In the genomic region with DNA sequence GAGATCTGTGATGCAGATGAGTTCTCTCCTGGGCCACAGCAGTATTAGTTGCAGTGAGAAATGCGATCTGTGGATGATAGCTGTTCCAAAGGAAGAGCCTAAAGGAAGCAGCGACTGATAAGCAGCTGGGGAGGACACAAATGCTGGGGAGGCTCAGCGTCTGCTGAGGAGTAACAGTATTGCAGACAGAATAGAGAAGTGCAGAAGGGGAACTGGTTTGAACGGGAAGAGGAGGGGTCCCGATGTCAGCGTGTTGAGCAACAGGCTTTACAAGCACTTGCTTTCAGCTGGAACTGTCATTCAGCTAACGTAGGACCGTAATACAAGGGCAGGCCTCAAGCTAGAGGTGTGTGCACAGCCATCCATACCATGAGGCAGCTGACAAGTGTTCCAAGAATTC, we compare ENCODE assay signal across 9 mouse cellular contexts. TPM values are rescaled to one million over a fixed set of nuclear protein-coding genes. Genes with fewer than 3 reads are reported as not detected.
A peak's percentile ranks its signal among the peaks of the same experiment; 100 is the strongest.
DNase-seq lines count a peak whose midpoint lies in the region; ATAC-seq lines count a peak whose summit lies in the region.
"Had no signal": no experiment of that assay in that cellular context is flagged by ENCODE, and none has a peak within 500 bp of the region (broad histone marks: within the 10 kb centered on the region; RNA-seq: fewer than 3 reads in every experiment).

No protein-coding gene starts in this region.

- H3K4me2 ChIP-seq in neural tube, embryonic 13.5 days = 0 out of 2 replicates have a peak overlapping the region, but pooled peaks have one; percentile 4
- H3K4me2 ChIP-seq in neural tube, embryonic 15.5 days = no peak overlapping the region
- H3K4me2 ChIP-seq in liver, embryonic 13.5 days = peak overlapping the region; percentile 85
- peak overlapping the region; percentile 75 for H3K4me2 ChIP-seq in stomach, embryonic 15.5 days

- no peak for ATAC-seq in neural tube, embryonic 13.5 days (ENCODE audit: low read depth)
- no peak for ATAC-seq in neural tube, embryonic 15.5 days (ENCODE audit: low FRiP score)
- ATAC-seq in liver, embryonic 13.5 days (ENCODE audit: low read depth) = no peak
- ATAC-seq in stomach, embryonic 15.5 days (ENCODE audit: insufficient read depth, low FRiP score, low read depth) = no peak
- no peak for ATAC-seq in erythroid progenitor cell, adult 5-6 weeks (replicated peaks; ENCODE audit: low FRiP score, poor library complexity, severe bottlenecking)

- H3K4me3 ChIP-seq in neural tube, embryonic 13.5 days = no peak overlapping the region
- no peak overlapping the region for H3K4me3 ChIP-seq in neural tube, embryonic 15.5 days (replicated peaks)
- H3K4me3 ChIP-seq in heart, embryonic 10.5 days = peak overlapping the region; percentile 97
- 0 out of 2 replicates have a peak overlapping the region, but pooled peaks have one; percentile 6 for H3K4me3 ChIP-seq in liver, embryonic 13.5 days (replicated peaks)
- no peak overlapping the region for H3K4me3 ChIP-seq in stomach, embryonic 15.5 days (replicated peaks)

- no peaks in the 10 kb centered on the region for H3K9me3 ChIP-seq in neural tube, embryonic 13.5 days
- H3K9me3 ChIP-seq in neural tube, embryonic 15.5 days (replicated peaks) = no peaks in the 10 kb centered on the region
- H3K9me3 ChIP-seq in heart, embryonic 10.5 days = no peaks in the 10 kb centered on the region
- no peaks in the 10 kb centered on the region for H3K9me3 ChIP-seq in liver, embryonic 13.5 days (replicated peaks)
- no peaks in the 10 kb centered on the region for H3K9me3 ChIP-seq in stomach, embryonic 15.5 days

- no peak for DNase-seq in heart, embryonic 10.5 days (ENCODE audit: low spot score)
- peak; percentile 27 for DNase-seq in liver, embryonic 13.5 days
- no peak for DNase-seq in ovary, postnatal 14 days (ENCODE audit: low spot score)
- DNase-seq in layer of hippocampus, postnatal 14 days (ENCODE audit: low spot score in 2 of 2) = no peak
- DNase-seq: gastrocnemius, postnatal 25 days had no signal

- no peak overlapping the region for H3K27ac ChIP-seq in neural tube, embryonic 13.5 days (replicated peaks)
- H3K27ac ChIP-seq in neural tube, embryonic 15.5 days (replicated peaks) = no peak overlapping the region
- H3K27ac ChIP-seq in heart, embryonic 10.5 days = peak overlapping the region; percentile 44; the same call in 1 of the 2 replicates
- peak overlapping the region; percentile 40 for H3K27ac ChIP-seq in liver, embryonic 13.5 days
- H3K27ac ChIP-seq in stomach, embryonic 15.5 days = 0 out of 2 replicates have a peak overlapping the region, but pooled peaks have one; percentile 8

- peaks cover 56% of the 10 kb centered on the region for H3K4me1 ChIP-seq in neural tube, embryonic 13.5 days (replicated peaks)
- peaks cover 51% of the 10 kb centered on the region for H3K4me1 ChIP-seq in neural tube, embryonic 15.5 days
- H3K4me1 ChIP-seq in heart, embryonic 10.5 days = peaks cover 76% of the 10 kb centered on the region
- peaks cover 58% of the 10 kb centered on the region for H3K4me1 ChIP-seq in liver, embryonic 13.5 days (replicated peaks)
- peaks cover 50% of the 10 kb centered on the region for H3K4me1 ChIP-seq in stomach, embryonic 15.5 days

- H3K9ac ChIP-seq in neural tube, embryonic 13.5 days = no peak overlapping the region
- no peak overlapping the region for H3K9ac ChIP-seq in neural tube, embryonic 15.5 days (replicated peaks)
- no peak overlapping the region; the same call in 1 of the 2 replicates for H3K9ac ChIP-seq in liver, embryonic 13.5 days
- no peak overlapping the region for H3K9ac ChIP-seq in stomach, embryonic 15.5 days

- H3K36me3 ChIP-seq in neural tube, embryonic 13.5 days = peaks cover 46% of the 10 kb centered on the region
- H3K36me3 ChIP-seq in neural tube, embryonic 15.5 days = peaks cover 37% of the 10 kb centered on the region
- H3K36me3 ChIP-seq in heart, embryonic 10.5 days = peaks cover 70% of the 10 kb centered on the region
- H3K36me3 ChIP-seq in liver, embryonic 13.5 days = peaks cover 37% of the 10 kb centered on the region
- H3K36me3 ChIP-seq in stomach, embryonic 15.5 days = peaks cover 28% of the 10 kb centered on the region

- no peaks in the 10 kb centered on the region for H3K27me3 ChIP-seq in neural tube, embryonic 13.5 days
- H3K27me3 ChIP-seq in neural tube, embryonic 15.5 days (replicated peaks) = no peaks in the 10 kb centered on the region
- H3K27me3 ChIP-seq in heart, embryonic 10.5 days (ENCODE audit: insufficient read depth, poor library complexity, severe bottlenecking) = no peaks in the 10 kb centered on the region
- H3K27me3 ChIP-seq in liver, embryonic 13.5 days = no peaks in the 10 kb centered on the region
- no peaks in the 10 kb centered on the region for H3K27me3 ChIP-seq in stomach, embryonic 15.5 days (replicated peaks)

- 83% methylated on average over 8 of the region's 8 CpGs for WGBS in neural tube, embryonic 13.5 days
- WGBS in neural tube, embryonic 15.5 days = 84% methylated on average over 8 of the region's 8 CpGs
- WGBS in heart, embryonic 10.5 days = 44% methylated on average over 8 of the region's 8 CpGs
- 14% methylated on average over 8 of the region's 8 CpGs for WGBS in liver, embryonic 13.5 days (ENCODE audit: insufficient replicate concordance)
- 68% methylated on average over 8 of the region's 8 CpGs for WGBS in stomach, embryonic 15.5 days

RNA-seq across cellular contexts. Expression of gene Zyx, which starts 3.8 kb away (rescaled TPM):
- 56.4 and 56.5 TPM in 2 replicates for polyA plus RNA-seq in neural tube, embryonic 13.5 days (2015; fragmentation: Nextera tagmentation; extraction: Ambion mirVana)
- polyA plus RNA-seq in neural tube, embryonic 15.5 days (2015; fragmentation: Nextera tagmentation; extraction: Ambion mirVana) = 60.0 and 72.5 TPM in 2 replicates
- polyA plus RNA-seq in heart, embryonic 10.5 days (2016; fragmentation: Nextera tagmentation; extraction: Ambion mirVana) = 165 and 193 TPM in 2 replicates
- polyA plus RNA-seq in liver, embryonic 13.5 days (2015; fragmentation: Nextera tagmentation; extraction: Ambion mirVana) = 36.5 and 39.7 TPM in 2 replicates
- polyA plus RNA-seq in stomach, embryonic 15.5 days (2015; fragmentation: Nextera tagmentation; extraction: Ambion mirVana) = 96.9 and 105 TPM in 2 replicates
- total RNA-seq in erythroid progenitor cell, adult 5-6 weeks (2015; ENCODE audit: low replicate concordance) = 37.3 and 45.0 TPM in 2 replicates
- total RNA-seq in erythroid progenitor cell, adult 5-6 weeks (2017; ENCODE audit: low replicate concordance) = 5.9 and 12.8 TPM in 2 replicates
- 10 to 100 TPM; 59.4 to 60.1 TPM for total RNA-seq in layer of hippocampus, postnatal 14 days (2021)

RNA-seq across cellular contexts. Expression of gene Epha1, which starts 19.9 kb away (rescaled TPM):
- polyA plus RNA-seq in neural tube, embryonic 13.5 days (2015; fragmentation: Nextera tagmentation; extraction: Ambion mirVana) = 0.24 and 0.61 TPM in 2 replicates
- polyA plus RNA-seq in neural tube, embryonic 15.5 days (2015; fragmentation: Nextera tagmentation; extraction: Ambion mirVana) = 0.24 and 1.9 TPM in 2 replicates
- polyA plus RNA-seq in heart, embryonic 10.5 days (2016; fragmentation: Nextera tagmentation; extraction: Ambion mirVana) = 3.0 and 4.8 TPM in 2 replicates
- 2.7 and 2.9 TPM in 2 replicates for polyA plus RNA-seq in liver, embryonic 13.5 days (2015; fragmentation: Nextera tagmentation; extraction: Ambion mirVana)
- 16.3 and 16.9 TPM in 2 replicates for polyA plus RNA-seq in stomach, embryonic 15.5 days (2015; fragmentation: Nextera tagmentation; extraction: Ambion mirVana)
- total RNA-seq in erythroid progenitor cell, adult 5-6 weeks (2015; ENCODE audit: low replicate concordance) = not detected in 2 replicates
- not detected in 2 replicates for total RNA-seq in erythroid progenitor cell, adult 5-6 weeks (2017; ENCODE audit: low replicate concordance)
- total RNA-seq in layer of hippocampus, postnatal 14 days (2021) = under 1 TPM; 0.57 to 0.71 TPM

RNA-seq across cellular contexts. Expression of gene Fam131b, which starts 28.7 kb away (rescaled TPM):
- 7.4 and 8.1 TPM in 2 replicates for polyA plus RNA-seq in neural tube, embryonic 13.5 days (2015; fragmentation: Nextera tagmentation; extraction: Ambion mirVana)
- 6.9 and 8.2 TPM in 2 replicates for polyA plus RNA-seq in neural tube, embryonic 15.5 days (2015; fragmentation: Nextera tagmentation; extraction: Ambion mirVana)
- 0.21 and 0.30 TPM in 2 replicates for polyA plus RNA-seq in heart, embryonic 10.5 days (2016; fragmentation: Nextera tagmentation; extraction: Ambion mirVana)
- polyA plus RNA-seq in liver, embryonic 13.5 days (2015; fragmentation: Nextera tagmentation; extraction: Ambion mirVana) = 0.05 TPM in 2 replicates
- polyA plus RNA-seq in stomach, embryonic 15.5 days (2015; fragmentation: Nextera tagmentation; extraction: Ambion mirVana) = 0.22 and 0.23 TPM in 2 replicates
- total RNA-seq in erythroid progenitor cell, adult 5-6 weeks (2015; ENCODE audit: low replicate concordance) = not detected in 2 replicates
- not detected in 2 replicates for total RNA-seq in erythroid progenitor cell, adult 5-6 weeks (2017; ENCODE audit: low replicate concordance)
- 10 to 100 TPM; 76.4 to 77.5 TPM for total RNA-seq in layer of hippocampus, postnatal 14 days (2021)

RNA-seq across cellular contexts. Expression of gene Tas2r143, which starts 46.9 kb away (rescaled TPM):
- not detected in 2 replicates for polyA plus RNA-seq in neural tube, embryonic 13.5 days (2015; fragmentation: Nextera tagmentation; extraction: Ambion mirVana)
- polyA plus RNA-seq in neural tube, embryonic 15.5 days (2015; fragmentation: Nextera tagmentation; extraction: Ambion mirVana) = not detected in 2 replicates
- polyA plus RNA-seq in heart, embryonic 10.5 days (2016; fragmentation: Nextera tagmentation; extraction: Ambion mirVana) = not detected in 2 replicates
- not detected in 2 replicates for polyA plus RNA-seq in liver, embryonic 13.5 days (2015; fragmentation: Nextera tagmentation; extraction: Ambion mirVana)
- not detected in 2 replicates for polyA plus RNA-seq in stomach, embryonic 15.5 days (2015; fragmentation: Nextera tagmentation; extraction: Ambion mirVana)
- not detected in 2 replicates for total RNA-seq in erythroid progenitor cell, adult 5-6 weeks (2015; ENCODE audit: low replicate concordance)
- total RNA-seq in erythroid progenitor cell, adult 5-6 weeks (2017; ENCODE audit: low replicate concordance) = not detected in 2 replicates
- total RNA-seq in layer of hippocampus, postnatal 14 days (2021) = not detected
- total RNA-seq: gastrocnemius, postnatal 25 days had no signal

RNA-seq across cellular contexts. Expression of gene Tas2r135, which starts 52.1 kb away (rescaled TPM):
- not detected in 2 replicates for polyA plus RNA-seq in neural tube, embryonic 13.5 days (2015; fragmentation: Nextera tagmentation; extraction: Ambion mirVana)
- polyA plus RNA-seq in neural tube, embryonic 15.5 days (2015; fragmentation: Nextera tagmentation; extraction: Ambion mirVana) = not detected in 2 replicates
- not detected in 2 replicates for polyA plus RNA-seq in heart, embryonic 10.5 days (2016; fragmentation: Nextera tagmentation; extraction: Ambion mirVana)
- not detected in 2 replicates for polyA plus RNA-seq in liver, embryonic 13.5 days (2015; fragmentation: Nextera tagmentation; extraction: Ambion mirVana)
- not detected in 2 replicates for polyA plus RNA-seq in stomach, embryonic 15.5 days (2015; fragmentation: Nextera tagmentation; extraction: Ambion mirVana)
- not detected in 2 replicates for total RNA-seq in erythroid progenitor cell, adult 5-6 weeks (2015; ENCODE audit: low replicate concordance)
- not detected in 2 replicates for total RNA-seq in erythroid progenitor cell, adult 5-6 weeks (2017; ENCODE audit: low replicate concordance)
- total RNA-seq in layer of hippocampus, postnatal 14 days (2021) = under 1 TPM in 1 of 2 experiments, not detected in 1; 0.36 TPM
- total RNA-seq: gastrocnemius, postnatal 25 days had no signal

Comparison
In these comparisons a context has a peak if more than half of its experiments do, and no peak if none do; other contexts are left out.
1. H3K27ac ChIP-seq: peak in heart, embryonic 10.5 days (single experiment), liver, embryonic 13.5 days (single experiment) and stomach, embryonic 15.5 days (single experiment); none in neural tube, embryonic 13.5 days (single experiment) and neural tube, embryonic 15.5 days (single experiment).
2. H3K4me3 ChIP-seq: peak in heart, embryonic 10.5 days (single experiment) and liver, embryonic 13.5 days (single experiment); none in neural tube, embryonic 13.5 days (single experiment), neural tube, embryonic 15.5 days (single experiment) and stomach, embryonic 15.5 days (single experiment).